Mouse (Mus musculus): Measurements from ENCODE around the gene Adk.

Gene Adk

DNA sequence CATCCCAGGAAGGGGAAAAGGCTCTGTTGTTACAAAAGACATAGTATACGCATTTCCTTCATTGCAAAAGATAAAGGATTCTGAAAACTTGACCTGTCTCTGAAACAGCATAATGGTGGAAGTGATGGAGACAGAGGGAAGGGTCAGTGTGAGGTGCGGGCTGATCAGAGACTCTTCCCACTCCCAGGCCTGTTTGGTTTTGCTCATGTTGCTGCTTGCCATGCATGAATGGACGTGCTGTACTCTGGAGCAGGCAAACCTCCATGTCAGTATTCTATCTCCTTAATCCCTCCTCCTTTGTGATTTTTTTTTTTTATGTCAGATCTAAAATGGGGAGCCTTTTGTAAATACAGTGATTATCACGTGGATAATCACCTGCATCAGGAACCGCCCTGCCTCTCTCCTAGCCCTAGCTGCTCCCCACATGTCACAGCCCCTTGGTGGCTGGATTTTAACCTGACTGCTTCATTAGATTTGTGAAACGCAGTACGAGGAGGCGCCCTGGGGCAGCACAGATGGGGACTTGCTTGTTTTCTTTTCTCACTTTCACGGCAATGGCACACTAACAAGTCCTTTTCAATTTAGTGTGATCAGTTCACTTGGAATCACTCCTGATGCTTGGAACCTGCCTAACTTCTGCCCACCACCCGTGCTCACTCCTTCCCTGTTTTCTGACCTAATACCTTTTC, 307.0 kb downstream of the Adk start:
- DNase-seq: no peak

DNA sequence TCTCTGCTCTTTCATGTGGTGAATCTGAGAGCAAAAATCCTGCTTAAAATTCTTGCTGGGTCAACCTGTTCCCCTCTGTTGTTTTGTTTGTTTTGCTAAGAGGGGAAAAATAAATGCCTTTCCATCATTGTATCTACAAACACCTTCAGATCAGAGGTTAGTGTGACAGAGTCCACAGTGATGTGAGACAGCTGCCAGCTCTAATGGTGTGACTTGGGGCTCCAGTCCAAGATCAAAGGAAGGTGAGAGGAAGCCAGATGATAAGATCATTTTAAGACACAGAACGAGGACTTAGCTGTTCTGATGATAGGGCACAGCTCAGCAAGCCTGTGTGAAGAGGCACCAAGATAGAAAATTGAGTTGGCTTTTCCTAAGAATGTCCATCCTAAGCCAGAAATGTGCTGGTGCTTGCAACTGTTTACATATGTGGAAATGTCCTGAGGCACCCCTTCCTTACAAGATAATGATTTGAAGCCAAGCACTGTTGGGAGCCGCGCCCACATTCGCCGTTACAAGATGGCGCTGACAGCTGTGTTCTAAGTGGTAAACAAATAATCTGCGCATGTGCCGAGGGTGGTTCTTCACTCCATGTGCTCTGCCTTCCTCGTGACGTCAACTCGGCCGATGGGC, 307.6 kb downstream of the Adk start:
- no peak for DNase-seq

DNA sequence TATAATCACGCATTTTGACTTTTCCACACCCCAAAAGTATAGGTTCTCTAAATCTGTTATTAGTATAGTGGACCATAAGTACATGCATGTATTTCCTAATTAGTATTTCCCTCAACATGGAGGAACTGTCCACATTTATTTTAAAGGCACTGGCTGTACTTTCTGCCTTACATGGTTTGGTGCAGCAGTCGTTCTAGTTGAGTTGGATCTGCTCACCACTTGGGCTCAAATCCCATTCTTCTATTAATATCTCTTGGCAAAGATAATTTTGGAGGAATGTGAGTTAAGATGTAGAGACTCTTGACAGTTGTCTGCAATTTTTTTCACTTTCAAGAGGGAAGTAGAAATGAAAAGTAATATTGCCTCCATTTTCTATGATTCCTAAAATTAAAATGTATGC, 314.7 kb downstream of the Adk start:
- DNase-seq: no peak

DNA sequence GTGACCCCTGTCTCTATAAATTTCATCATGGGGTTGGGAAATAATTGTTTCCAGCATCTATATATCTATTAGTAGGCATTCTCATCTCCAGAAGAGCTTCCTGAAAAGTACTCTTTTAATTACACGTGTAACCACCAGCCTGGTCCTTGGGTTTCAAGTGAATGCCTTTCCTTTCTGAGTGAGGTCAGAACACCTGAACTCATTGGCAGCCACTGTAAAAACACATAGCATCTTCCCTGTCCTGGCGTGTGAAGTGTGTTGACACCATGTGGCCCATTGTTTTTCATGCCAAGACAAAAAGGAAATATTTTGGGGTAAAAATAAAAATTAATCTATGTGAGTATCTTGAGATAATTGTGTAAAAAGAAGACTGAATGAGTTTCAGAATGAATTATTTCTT, 316.2 kb downstream of the Adk start:
- no peak for DNase-seq

DNA sequence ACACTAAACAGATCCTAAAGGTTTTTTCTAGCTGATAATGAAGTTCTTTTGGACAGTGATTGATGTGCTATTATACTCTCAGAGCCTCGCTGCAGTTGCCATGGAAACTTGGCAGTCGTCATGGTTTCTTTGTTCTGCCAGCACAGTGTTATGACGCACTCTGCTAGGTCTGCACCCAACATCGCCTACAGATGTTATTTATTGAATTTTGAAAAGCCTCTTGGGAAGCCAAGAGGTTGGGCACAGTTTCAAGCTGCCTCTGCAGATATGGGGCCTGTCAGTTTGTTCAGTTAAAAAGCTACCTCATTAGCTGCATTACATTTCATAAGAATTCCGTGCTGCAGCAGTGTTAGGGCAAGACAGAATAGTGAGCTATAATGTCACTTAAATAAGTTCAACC, 316.8 kb downstream of the Adk start:
- peak; percentile 67 for DNase-seq

DNA sequence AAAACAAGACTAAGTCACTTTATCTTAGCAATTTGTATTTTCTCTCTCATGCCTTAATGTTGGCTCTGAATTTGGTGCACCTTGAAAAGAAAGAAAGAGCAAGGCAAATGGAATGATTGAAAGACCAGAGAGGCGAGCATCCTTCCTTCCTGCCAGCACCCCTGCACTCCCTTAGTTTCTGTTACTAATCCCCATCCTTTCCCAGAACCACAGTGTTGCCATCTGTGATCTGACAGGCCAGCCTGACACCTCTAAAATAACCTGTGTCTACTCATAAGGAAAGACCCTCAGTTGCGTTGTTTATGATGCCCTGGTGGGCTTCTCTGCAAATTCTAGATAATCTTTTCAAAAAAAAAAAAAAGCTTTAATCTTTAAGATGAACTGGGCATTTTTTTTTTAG, 319.6 kb downstream of the Adk start:
- no peak for DNase-seq

DNA sequence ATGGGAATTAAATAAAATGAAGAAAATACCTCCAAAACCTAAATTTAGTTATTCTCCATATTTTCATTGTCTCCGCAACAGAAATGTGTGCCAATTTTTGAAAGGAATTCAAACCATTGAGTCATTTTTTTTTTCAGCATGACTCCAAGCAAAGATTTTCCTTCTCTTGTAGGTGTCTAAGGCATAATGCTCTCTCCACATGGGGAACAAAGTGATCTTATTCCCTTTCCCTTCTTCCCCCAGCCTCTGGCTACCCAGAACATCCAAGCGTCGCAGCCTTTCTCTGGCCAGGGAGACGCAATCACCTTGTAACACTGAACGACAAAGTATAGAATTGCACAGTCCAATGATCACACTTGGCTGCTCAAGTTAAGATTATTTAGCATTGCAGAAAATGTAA, 320.3 kb downstream of the Adk start:
- no peak for DNase-seq

DNA sequence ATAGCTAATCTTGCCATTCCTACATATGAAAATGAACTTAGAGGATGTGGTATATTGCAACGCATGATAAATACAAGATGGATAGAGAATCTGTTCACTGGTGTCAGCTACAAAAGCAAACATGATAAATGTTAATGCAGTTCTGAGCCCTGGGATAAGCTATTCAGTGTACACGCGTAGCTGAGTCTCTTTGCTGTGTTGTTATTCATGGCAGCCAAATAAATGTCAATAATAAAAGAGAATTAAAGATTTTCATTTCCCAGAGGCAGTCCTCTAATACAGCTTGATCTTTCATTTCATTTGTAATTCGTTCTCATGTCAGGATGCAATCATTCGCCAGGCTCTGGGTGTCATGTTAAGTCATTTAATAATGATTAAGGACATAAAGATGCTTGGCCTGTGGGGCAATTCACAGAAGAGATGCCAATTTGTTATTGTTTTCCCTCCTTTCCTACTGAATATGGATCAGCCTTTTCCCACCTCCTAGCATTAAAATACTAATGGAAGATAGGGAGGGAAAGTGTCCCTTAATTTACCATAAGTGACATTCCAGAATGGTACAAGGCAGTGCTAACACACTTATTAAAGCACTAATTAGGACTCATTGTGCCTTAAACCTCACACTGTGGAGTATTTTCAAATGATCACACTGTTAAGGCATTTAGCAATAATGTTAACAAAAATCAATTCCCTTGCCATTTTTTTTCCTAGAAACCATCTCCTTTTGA, 331.5 kb downstream of the Adk start:
- no peak for DNase-seq

DNA sequence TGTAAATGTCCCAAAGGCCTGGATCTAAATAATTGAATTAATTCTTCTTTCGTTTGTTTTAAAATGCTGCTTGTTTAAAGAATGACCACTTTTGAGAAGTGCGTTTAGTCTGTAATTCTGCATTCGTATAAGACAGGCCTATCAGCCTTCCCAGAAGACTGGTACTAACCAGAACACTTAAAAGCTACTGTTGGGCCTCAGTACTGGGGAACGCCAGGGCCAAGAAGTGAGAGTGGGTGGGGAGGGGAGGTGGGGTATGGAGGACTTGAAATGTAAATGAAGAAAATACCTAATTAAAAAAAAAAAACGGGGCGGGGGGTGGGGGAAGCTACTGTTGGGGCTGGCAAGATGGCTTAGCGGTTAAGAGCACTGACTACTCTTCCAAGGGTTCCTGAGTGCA, 347.1 kb downstream of the Adk start:
- no peak for DNase-seq

DNA sequence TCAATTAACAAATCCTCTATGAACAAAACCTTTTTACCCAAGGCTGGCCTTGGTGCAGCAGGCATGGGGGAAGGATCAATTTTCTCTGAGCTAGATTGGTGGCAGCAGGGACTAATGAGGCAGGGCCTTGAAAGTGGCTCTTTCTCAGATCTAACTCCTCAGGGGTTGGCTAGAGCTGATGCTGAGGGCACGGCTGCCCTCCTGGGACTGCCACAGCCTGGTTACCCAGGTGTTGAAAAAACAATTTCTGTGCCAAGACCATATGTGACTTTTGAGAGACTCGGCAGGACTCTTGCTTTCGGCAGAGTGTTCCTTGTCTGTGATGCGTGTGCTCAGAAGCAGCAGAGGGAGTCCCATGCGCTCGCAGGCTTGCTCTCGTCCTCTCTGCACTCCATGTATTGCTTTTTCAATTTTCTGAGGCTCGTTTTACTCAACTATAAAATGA, 349.8 kb downstream of the Adk start:
- DNase-seq: no peak

DNA sequence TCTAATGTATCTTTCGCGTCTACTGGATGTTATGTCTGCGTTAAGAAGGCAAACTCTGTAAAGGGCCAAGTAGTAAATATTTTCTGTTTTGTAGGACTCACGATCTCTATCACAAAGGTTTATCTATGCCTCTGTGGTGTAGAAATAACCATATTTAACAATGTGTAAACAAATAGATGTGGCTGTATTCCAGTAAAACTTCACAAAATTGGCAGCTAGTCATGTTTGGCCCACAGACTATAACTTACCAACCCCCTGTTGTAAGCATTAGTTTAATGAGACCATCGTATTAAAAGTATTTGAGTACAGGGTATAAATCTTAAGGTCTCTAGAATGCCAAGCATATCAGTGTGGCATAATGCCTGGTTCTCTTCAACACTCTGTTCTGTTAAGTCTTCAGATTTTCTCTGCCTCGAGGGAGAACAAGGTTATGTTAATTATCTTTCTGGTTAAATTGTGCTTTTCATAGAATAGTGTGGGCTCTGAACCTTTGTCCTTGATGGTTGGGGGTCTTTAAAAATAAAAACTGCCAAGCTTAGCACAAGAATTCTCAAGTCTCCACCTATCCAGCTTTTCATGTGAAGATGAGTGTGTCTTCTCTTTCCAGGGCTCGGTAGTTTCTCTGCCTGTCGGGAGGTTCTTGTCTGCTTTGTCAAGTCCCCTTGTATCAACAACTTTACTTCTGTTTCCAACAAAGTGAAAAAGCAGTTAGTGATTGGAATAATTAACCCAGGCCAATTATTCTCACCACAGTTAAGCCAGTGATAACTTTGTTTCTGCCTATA, 350.4 kb downstream of the Adk start:
- no peak for DNase-seq

DNA sequence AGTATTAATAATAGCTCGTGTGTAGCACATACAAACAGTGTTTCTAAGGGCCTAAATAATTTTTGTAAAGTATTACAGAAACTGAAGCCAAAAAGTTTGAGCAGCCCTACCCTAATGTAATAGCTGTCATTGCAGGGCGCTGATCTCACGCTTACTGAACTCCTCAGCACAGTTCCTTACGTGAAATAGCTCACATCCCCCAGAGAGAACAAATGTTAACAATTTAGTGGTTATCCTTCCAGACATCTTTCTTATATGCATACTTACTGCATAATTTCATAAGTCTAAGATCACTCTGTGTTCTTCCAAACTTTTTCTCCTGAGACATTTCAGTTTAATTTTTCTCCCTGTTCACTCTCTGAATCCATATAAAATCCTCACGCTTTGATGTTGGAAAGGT, 354.6 kb downstream of the Adk start:
- DNase-seq: no peak

DNA sequence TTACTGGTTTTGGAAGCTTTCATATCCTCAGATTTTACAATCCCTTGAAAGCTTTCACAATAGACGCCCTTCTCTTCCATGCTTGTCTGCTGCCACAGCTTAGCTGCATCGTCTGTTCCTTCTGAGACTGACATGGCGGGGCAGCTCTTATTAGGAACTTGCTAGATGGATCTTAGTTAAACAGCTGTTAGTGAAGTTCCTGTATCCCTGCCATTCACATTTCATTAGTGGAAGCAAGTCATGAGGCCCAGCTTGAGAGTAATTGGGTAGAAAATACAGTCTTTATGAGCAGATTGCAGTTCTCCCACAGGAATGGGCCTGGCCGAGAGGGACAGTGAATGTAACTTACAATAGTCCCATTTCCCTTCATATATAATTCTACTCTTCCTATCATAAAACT, 356.5 kb downstream of the Adk start:
- DNase-seq: no peak

DNA sequence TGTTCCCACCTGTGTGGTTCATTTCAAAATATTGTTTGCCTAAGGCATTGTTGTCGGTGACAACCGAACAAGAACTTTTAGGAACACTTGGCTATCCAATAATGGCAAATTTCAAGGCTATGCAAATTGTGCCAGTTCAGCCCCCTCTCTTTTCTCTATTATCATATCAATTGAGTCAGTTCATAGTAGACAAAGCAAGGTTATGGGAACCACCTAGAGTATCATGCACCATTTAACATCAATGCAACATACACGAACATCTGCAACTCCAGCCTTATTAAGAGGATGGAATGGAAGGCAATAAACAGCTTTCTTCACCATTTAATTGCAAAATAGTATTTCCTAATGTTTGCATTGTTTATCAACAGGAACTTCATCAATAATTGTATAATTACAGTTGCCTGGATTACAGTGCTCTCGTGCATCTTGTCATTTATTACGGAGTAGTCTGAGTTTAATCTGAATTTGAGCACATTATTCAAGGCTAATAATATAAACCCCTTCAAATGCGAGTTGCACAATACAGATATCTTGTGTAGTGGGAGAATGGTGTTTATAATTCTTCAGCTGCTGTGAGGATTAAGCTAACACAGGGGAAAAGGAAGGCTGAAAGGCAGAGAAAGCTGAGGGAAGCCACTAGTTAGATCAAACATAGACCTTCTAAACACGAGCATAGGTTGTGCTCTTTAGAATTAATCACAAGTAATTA, 358.5 kb downstream of the Adk start:
- no peak for DNase-seq

DNA sequence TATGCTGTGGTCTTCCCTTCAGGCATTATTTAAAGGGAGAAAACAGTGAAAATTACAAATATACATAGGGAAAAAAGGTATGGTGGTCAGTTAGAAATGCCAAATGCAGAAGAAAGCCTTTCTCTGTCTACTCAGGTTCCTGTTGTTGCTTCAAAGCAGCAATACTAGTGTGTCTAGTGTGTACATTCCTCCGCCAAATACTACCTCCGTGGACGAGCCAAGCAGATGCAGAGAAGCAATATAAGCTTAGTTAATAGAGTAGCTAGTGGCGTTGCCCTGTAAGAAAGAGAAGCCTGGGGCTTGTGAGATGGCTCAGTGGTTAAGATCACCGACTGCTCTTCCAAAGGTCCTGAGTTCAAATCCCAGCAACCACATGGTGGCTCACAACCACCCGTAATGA, 359.1 kb downstream of the Adk start:
- no peak for DNase-seq

DNA sequence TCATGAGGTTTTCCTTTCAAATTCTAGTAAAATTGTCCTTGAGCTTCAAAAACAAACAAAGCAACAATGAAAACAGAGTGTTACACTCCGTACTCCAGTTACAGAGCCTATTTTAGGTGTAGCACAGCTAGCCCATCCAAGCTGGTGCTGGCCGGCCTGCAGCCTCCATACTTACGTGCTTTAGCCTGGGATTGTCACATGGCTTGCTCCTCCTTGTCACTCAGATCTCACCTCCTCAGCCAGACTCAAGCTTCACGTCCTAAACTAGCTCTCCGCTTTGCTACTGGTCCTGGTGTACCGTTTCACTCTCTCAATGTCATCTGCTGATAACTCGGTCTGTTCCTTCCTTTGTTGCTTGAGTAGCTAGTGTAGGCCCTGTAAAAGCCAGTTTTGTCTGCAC, 366.0 kb downstream of the Adk start:
- DNase-seq: no peak

DNA sequence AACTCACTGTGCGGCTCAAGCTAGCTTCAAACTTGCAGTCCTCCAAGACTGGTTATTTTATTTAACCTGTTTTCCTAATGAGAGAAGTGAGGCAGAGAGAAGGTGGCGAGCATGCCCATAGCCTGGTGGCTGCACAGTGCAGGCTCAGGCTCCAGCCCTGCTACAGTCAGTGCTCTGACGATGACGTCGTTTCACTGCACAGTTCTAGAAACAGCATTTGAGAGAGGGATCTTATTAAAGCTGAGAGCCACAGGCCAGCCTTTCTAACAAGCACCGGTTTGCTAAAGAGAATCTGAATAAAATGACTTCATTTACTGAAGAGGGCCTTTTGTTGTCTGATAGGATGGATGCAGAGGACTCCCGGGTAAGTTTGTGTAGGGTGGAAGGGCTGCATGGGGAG, 375.0 kb downstream of the Adk start:
- DNase-seq: no peak

DNA sequence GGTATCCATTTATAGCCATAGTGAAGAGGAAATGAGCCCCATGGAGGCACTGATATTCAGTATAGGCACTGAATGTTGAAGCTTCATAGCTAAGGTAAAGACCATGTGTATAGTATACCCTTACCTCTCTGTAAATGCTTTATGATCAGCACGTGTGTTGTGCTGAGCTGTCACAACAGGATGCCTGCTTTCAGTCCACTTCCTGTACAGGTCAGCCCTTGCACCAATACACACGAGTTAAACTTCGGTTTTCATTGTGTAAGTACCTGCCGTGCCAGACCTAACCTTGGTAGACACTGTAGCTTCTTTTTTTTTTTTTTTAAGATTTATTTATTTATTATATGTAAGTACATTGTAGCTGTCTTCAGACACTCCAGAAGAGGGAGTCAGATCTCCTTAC, 381.0 kb downstream of the Adk start:
- DNase-seq: no peak

DNA sequence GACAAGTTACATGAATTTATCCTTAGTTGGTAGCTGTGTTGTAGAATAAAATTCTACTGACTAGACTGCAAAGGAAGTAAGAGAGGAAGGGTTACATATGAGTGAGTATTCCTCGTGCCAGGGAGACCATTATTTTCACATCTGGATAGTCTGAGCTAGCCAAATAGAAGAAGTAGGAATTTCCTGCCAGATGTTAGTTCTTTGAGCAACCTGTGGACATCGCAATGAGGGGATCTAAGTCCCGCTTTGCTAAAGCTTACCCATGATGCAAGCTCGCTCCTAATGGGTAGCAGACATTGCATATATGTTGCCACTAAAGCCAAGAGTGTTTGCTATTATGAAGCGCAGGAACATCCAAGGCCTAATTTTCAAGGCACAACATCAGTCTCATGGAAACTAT, 381.6 kb downstream of the Adk start:
- no peak for DNase-seq

DNA sequence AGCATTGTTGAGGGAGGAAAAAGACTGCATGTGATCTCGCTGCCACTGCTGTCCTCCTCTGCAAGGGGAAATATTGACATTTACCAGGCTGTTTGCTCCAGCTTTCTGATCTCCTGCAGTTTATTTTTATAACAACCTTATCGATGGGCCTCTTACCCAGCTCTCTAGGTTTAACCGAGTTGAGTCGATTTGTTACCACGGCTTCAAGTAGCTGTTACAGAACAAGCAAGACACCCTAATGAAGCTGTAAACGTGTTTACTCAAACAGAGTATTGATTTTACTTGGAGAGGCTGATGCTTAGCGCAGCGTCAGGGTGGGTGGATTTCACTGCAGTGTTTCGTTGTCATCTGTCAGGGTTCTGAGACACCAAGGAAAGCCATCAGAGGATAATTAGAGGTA, 382.3 kb downstream of the Adk start:
- no peak for DNase-seq

DNA sequence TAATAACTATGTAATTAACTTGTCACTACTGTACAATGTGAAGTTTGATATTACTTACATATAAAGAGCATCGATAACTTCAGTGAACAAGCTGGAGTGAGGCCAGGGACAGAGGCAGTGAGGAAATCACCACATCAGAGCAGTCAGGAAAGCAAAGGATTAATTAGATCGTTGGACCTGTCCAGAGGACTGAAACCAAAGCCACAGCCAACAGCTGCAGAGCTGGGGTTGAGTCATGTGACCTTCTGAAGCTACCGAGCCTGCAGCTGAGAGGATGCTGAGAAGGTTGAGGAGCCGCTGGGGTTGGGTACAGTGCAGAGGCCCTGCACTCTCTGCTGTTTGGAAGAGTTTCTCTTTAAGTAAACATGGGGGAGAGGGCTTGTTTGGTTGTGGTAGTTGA, 387.4 kb downstream of the Adk start:
- DNase-seq: no peak

DNA sequence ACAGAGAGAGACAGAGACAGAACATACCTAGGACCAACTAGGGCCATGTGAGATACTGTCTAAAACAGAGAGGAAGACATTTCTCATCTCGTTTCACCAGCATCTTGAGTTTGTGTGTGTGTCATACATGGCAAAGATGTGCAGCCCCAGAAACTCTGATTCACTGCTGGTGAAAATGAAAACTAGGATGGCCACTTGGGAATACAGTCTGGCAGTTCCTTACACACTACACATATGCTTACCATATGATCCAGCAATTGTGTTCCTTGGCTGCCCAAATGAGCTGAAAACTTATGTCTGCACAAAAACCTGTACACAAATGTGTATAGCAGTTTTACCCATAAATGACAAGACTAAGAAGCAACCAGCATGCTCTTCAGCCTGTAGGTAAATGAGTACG, 388.2 kb downstream of the Adk start:
- DNase-seq: no peak

Measured in right cerebral cortex, postnatal 14 days (tissue).